In genomic region chr7:100732341-100733050, GRCm38 (mm10) we compare ENCODE assay signal across 12 mouse cellular contexts. TPM values are rescaled to one million over a fixed set of nuclear protein-coding genes. Genes with fewer than 3 reads are reported as not detected.
A peak's percentile ranks its signal among the peaks of the same experiment; 100 is the strongest.
DNase-seq lines count a peak whose midpoint lies in the region; ATAC-seq and TF ChIP-seq lines count a peak whose summit lies in the region.
"Had no signal": no experiment of that assay in that cellular context is flagged by ENCODE, and none has a peak within 500 bp of the region (broad histone marks: within the 10 kb centered on the region; RNA-seq: fewer than 3 reads in every experiment).

No protein-coding gene starts in this region.

- no peaks in the 10 kb centered on the region for H3K27me3 ChIP-seq in liver, embryonic 12.5 days (replicated peaks)
- H3K27me3 ChIP-seq in liver, embryonic 11.5 days (replicated peaks; ENCODE audit: control insufficient read depth, insufficient read depth, low read length), result no peaks in the 10 kb centered on the region
- no peaks in the 10 kb centered on the region for H3K27me3 ChIP-seq in liver, embryonic 14.5 days (ENCODE audit: control insufficient read depth, insufficient read depth, low read length)
- no peaks in the 10 kb centered on the region for H3K27me3 ChIP-seq in midbrain, embryonic 13.5 days

- H3K36me3 ChIP-seq in liver, embryonic 12.5 days, result no peaks in the 10 kb centered on the region
- H3K36me3 ChIP-seq in liver, embryonic 11.5 days (ENCODE audit: control insufficient read depth, insufficient read depth, low read length), result no peaks in the 10 kb centered on the region
- H3K36me3 ChIP-seq in liver, embryonic 14.5 days (replicated peaks; ENCODE audit: control insufficient read depth, insufficient read depth, low read depth), result no peaks in the 10 kb centered on the region
- H3K36me3 ChIP-seq in midbrain, embryonic 13.5 days, result no peaks in the 10 kb centered on the region

- TF ChIP-seq CTCF in brain, embryonic 14.5 days (IDR thresholded peaks at IDR 0.05; ENCODE audit: borderline replicate concordance, extremely low read depth, insufficient read depth, insufficient read length), result no peak
- TF ChIP-seq CTCF in liver, embryonic 14.5 days (IDR thresholded peaks at IDR 0.05; ENCODE audit: low read depth), result no peak

- H3K27ac ChIP-seq in liver, embryonic 12.5 days, result no peak overlapping the region
- no peak overlapping the region for H3K27ac ChIP-seq in liver, embryonic 11.5 days (ENCODE audit: low read depth, low read length)
- no peak overlapping the region for H3K27ac ChIP-seq in liver, embryonic 14.5 days
- H3K27ac ChIP-seq in midbrain, embryonic 13.5 days, result no peak overlapping the region

- no peak for TF ChIP-seq EP300 in liver, embryonic 14.5 days (IDR thresholded peaks at IDR 0.05; ENCODE audit: low read depth)

- no peaks in the 10 kb centered on the region for H3K9me3 ChIP-seq in liver, embryonic 12.5 days (replicated peaks)
- no peaks in the 10 kb centered on the region for H3K9me3 ChIP-seq in liver, embryonic 11.5 days (ENCODE audit: control insufficient read depth, low read length)
- H3K9me3 ChIP-seq in liver, embryonic 14.5 days (ENCODE audit: control insufficient read depth, low read length), result no peaks in the 10 kb centered on the region
- no peaks in the 10 kb centered on the region for H3K9me3 ChIP-seq in midbrain, embryonic 13.5 days

- peak; percentile 30; the same call in 1 of the 2 replicates for ATAC-seq in liver, embryonic 12.5 days
- no peak for ATAC-seq in liver, embryonic 11.5 days (replicated peaks; ENCODE audit: low FRiP score)
- no peak for ATAC-seq in liver, embryonic 14.5 days (ENCODE audit: insufficient read depth)
- no peak for ATAC-seq in midbrain, embryonic 13.5 days

- peak; percentile 9 for DNase-seq in adrenal gland, postnatal 14 days
- DNase-seq in adrenal gland, adult (ENCODE audit: inconsistent age in 2 of 2, low spot score in 1 of 2), result no peak
- DNase-seq in liver, embryonic 11.5 days (ENCODE audit: low spot score), result no peak
- DNase-seq in brain, embryonic 14.5 days (ENCODE audit: low read depth), result peak; percentile 28
- peak in 2 of 3 experiments; percentile 22 to 33 for DNase-seq in liver, embryonic 14.5 days (ENCODE audit: low read depth in 3 of 3, low spot score in 3 of 3)
- no peak for DNase-seq in testis, postnatal 14 days (ENCODE audit: low spot score)
- DNase-seq: adrenal gland, adult 2 months; kidney, adult 11 months; thymus, postnatal 14 days had no signal

- peaks cover 21% of the 10 kb centered on the region for H3K4me1 ChIP-seq in liver, embryonic 12.5 days
- H3K4me1 ChIP-seq in liver, embryonic 11.5 days (replicated peaks; ENCODE audit: control insufficient read depth, insufficient read depth, low read length), result peaks cover 10% of the 10 kb centered on the region
- H3K4me1 ChIP-seq in liver, embryonic 14.5 days (replicated peaks; ENCODE audit: control insufficient read depth in 2 of 2, insufficient read depth in 2 of 2, low read length in 1 of 2), result peaks cover 7 to 10% of the 10 kb centered on the region in 2 experiments
- peaks cover 6% of the 10 kb centered on the region for H3K4me1 ChIP-seq in midbrain, embryonic 13.5 days (replicated peaks)

- H3K4me3 ChIP-seq in liver, embryonic 12.5 days, result no peak overlapping the region
- no peak overlapping the region for H3K4me3 ChIP-seq in liver, embryonic 11.5 days (ENCODE audit: low read depth, low read length)
- H3K4me3 ChIP-seq in liver, embryonic 14.5 days (ENCODE audit: insufficient read depth in 1 of 2, low read depth in 2 of 2, low read length in 2 of 2), result no peak overlapping the region
- no peak overlapping the region for H3K4me3 ChIP-seq in midbrain, embryonic 13.5 days (replicated peaks)

- no peak for TF ChIP-seq POLR2A in brain, embryonic 14.5 days (IDR thresholded peaks at IDR 0.05; ENCODE audit: borderline replicate concordance, extremely low read depth, insufficient read depth, insufficient read length, poor library complexity, severe bottlenecking)

- H3K9ac ChIP-seq in liver, embryonic 12.5 days, result no peak overlapping the region
- H3K9ac ChIP-seq in liver, embryonic 11.5 days (ENCODE audit: low read depth, low read length), result no peak overlapping the region
- H3K9ac ChIP-seq in liver, embryonic 14.5 days (replicated peaks), result no peak overlapping the region
- H3K9ac ChIP-seq in midbrain, embryonic 13.5 days (replicated peaks), result no peak overlapping the region

- no peak overlapping the region; the same call in 1 of the 2 replicates for H3K4me2 ChIP-seq in liver, embryonic 12.5 days
- no peak overlapping the region for H3K4me2 ChIP-seq in liver, embryonic 11.5 days
- H3K4me2 ChIP-seq in liver, embryonic 14.5 days (ENCODE audit: low read depth), result no peak overlapping the region
- no peak overlapping the region for H3K4me2 ChIP-seq in midbrain, embryonic 13.5 days (replicated peaks)
- H3K4me2 ChIP-seq: midbrain, embryonic 11.5 days had no signal

- WGBS in liver, embryonic 12.5 days (ENCODE audit: insufficient replicate concordance), result 35% methylated on average over 6 of the region's 6 CpGs
- 39% methylated on average over 6 of the region's 6 CpGs for WGBS in liver, embryonic 11.5 days
- WGBS in liver, embryonic 14.5 days (ENCODE audit: insufficient replicate concordance), result 32% methylated on average over 6 of the region's 6 CpGs
- 74% methylated on average over 6 of the region's 6 CpGs for WGBS in midbrain, embryonic 13.5 days

RNA-seq across cellular contexts. Expression of gene Fam168a, which starts 26.1 kb away (rescaled TPM):
- total RNA-seq in adrenal gland, postnatal 14 days (2021), result 67.5 and 69.9 TPM in 2 replicates
- 7.1 and 8.9 TPM in 2 replicates for polyA plus RNA-seq in liver, embryonic 12.5 days (2016; fragmentation: Nextera tagmentation; extraction: Ambion mirVana)
- polyA plus RNA-seq in liver, embryonic 11.5 days (2014; fragmentation: Nextera tagmentation; extraction: Ambion mirVana), result 16.2 and 18.8 TPM in 2 replicates
- 150 and 158 TPM in 2 replicates for polyA plus RNA-seq in brain, embryonic 14.5 days (2012; rRNA removed)
- polyA plus RNA-seq in liver, embryonic 14.5 days (2012; rRNA removed), result 4.1 TPM in 2 replicates
- polyA plus RNA-seq in liver, embryonic 14.5 days (2014; fragmentation: Nextera tagmentation; extraction: Ambion mirVana), result 4.4 and 6.3 TPM in 2 replicates
- 85.8 and 94.4 TPM in 2 replicates for polyA plus RNA-seq in midbrain, embryonic 13.5 days (2015; fragmentation: Nextera tagmentation; extraction: Ambion mirVana)

Comparison
In these comparisons a context has a peak if more than half of its experiments do, and no peak if none do; other contexts are left out.
1. DNase-seq: peak in adrenal gland, postnatal 14 days (single experiment), brain, embryonic 14.5 days (single experiment) and liver, embryonic 14.5 days (2 of 3); none in adrenal gland, adult (0 of 2), liver, embryonic 11.5 days (single experiment) and testis, postnatal 14 days (single experiment).